Mouse (Mus musculus): ENCODE results near the gene Rras2.

DNA sequence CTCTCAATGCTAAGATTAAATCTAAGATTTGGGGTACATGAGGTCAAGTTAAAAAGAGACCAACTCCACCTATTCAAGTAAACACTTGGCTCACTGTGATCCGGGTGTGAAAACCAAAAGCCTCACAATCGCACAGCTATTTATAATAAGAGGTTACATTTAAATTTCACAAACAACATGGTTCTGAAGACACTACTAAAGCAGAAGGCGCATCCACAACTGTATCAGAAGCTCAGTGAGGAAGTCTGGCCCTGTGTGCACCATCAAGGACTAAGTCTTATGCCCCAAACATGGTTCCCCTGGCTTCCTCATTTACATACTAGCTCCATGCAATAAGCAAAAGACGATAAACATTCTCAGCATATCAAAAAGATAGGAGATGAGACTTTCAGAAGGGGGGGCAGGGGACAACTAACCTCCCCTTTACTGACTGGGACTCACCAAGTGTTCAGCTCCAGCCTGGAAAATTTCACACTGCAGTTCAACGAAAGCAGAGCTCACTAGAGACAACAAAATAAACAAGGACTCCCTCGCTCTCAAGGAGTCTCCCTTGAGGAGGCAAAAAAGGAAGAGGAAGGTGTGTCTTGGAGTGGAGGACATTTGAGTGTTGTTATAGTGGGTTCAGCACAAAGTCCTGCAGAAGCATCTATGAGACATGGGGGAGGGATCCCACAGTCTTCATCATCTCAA lies 31.4 kb downstream of the Rras2 start:
- TF ChIP-seq POLR2A (IDR thresholded peaks at IDR 0.05; ENCODE audit: low read depth, low read length) (no peak), CTCF (IDR thresholded peaks at IDR 0.05; ENCODE audit: borderline replicate concordance, insufficient read depth, low read length) (no peak)

Measured in embryonic fibroblast, embryonic 13.5 days (primary cell).